Mouse (Mus musculus) hindlimb bud, embryonic 11.5 days (tissue): ENCODE results near the gene Thy1.
A peak's percentile ranks its signal among the peaks of the same experiment; 100 is the strongest.

Experiments used
- DNase-seq: peaks from one replicate; pipeline ENCODE4 v3.0.0-alpha.2; 2012; ENCODE audit warnings: low read depth, low spot score; ENCODE audit errors: extremely low spot score

Gene Thy1

DNA sequence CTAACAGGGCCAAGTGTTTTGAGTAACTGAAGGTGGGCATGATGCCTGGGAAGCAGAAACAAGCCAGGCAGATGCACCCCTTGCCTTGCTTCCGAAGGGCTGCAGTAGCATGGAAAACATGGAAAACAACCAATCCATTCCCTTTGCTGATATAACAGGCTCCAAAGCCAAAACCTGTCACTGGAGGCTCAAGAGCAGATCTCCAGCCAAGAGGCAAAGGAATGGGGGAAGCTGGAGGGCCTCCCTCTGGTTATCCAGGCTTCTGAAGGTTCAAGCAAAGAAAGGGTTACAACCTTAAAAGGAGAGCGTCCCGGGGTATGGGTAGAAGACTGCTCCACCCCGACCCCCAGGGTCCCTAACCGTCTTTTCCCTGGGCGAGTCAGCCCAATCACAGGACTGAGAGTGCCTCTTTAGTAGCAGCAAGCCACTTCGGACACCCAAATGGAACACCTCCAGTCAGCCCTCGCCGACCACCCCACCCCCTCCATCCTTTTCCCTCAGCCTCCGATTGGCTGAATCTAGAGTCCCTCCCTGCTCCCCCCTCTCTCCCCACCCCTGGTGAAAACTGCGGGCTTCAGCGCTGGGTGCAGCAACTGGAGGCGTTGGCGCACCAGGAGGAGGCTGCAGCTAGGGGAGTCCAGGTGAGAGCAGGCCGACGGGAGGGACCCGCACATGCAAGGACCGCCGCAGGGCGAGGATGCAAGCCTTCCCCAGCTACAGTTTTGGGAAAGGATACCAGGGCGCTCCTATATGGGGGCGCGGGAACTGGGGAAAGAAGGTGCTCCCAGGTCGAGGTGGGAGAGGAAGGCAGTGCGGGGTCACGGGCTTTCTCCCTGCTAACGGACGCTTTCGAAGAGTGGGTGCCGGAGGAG is at the start of gene Thy1:
Gene Thy1 (plus strand): TSS at position 549 of the 872 bp plus-strand sequence.
- peak; percentile 8 for DNase-seq

DNA sequence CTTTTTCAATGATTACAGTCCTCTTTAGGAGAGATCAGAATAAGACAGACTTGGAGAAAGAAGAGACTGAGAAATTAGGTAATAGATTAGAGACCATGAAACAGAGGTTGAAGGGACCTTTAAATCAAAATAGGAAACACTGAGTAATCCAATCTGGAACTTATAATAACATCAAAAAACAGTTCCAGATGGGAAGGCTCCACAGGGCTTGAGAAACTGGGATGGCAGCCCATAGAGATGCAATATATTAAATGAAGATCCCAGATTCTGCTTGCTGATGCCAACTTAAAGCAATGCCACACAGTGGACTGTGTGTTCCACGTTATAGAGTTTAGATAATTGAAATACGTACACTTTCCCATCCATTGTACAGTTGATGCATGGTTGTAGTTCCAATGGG is 45.5 kb upstream of the Thy1 start:
- DNase-seq, result no peak

DNA sequence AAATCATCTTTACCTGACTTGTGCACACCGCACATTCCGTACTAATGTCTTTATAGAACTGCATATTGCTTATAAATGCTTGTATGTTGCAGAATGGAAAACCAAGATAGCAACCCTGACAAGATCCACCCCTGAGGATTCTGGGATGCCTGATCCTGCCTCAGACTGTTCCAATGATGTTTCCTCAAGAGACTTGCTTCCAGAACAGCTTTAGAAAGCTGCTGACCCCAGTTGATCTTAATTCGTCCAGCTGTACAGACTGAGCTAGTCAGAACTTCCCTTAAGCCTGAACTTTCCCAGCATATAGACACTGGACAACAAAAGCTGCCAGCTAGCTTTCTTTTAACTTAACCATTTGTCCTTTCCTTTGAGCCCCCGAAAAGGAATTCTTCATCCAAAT is 44.3 kb upstream of the Thy1 start:
- DNase-seq, result no peak

GRCm38 (mm10) chr9:44004362-44004761 is 38.8 kb upstream of the Thy1 start:
- no peak for DNase-seq

- DNase-seq, result no peak
Measured at GRCm38 (mm10) chr9:44005305-44005704, 37.9 kb upstream of the Thy1 start.

- no peak for DNase-seq
Measured at GRCm38 (mm10) chr9:44007323-44007722, 35.9 kb upstream of the Thy1 start.

DNA sequence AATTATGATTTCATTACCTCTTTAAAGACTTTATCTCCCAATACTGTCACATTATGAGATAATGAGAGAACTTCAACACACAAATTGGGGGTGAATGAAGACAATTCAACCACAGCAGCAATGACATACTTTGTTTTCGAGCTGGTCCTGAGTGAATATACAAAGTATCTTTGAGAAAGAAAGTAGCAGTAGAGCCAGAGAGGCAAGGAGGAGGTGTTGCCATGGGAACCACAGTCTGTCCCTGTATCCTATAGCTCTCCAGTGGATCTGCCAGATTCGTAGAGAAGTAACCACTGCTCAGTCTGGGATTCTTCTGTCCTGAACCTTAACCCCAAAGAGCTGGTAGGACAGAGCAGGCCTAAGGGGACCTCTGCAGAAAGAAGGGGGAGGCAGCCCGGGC is 35.2 kb upstream of the Thy1 start:
- no peak for DNase-seq

DNA sequence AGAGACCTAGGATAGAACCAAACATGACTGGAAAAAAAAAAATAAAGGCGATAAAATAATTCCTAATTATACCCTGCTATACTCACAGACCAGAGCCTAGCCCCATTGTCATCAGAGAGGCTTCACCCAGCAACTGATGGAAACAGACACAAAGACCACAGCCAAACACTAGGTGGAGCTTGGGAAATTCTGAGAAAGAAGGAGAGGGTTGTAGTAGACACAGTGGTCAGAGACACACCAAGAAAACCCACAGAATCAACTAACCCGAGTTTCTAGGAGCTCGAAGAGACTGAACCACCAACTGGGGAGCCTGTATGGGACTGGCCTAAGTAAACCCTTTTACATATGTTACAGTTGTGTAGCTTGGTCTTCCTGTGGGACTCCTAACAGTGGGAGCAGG is 32.3 kb upstream of the Thy1 start:
- DNase-seq, result no peak

DNA sequence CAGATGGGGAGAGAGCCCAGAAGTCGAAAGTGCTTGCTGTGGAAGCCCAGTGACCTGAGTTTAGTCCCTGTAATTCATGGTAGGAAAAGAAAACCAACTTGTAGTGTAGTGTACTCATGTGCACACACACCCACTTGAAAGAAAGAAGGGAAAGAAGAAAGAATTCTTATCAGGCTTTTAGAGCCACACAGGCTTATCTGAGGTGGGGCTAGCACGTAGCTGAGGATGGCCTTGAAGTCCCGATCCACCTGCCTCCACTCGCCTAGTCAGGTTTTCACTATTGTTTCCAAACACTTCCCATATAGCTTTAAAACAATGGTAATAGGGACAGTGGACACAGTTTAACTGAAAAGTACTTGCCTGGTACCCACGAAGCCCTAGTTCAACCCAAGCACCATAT is 31.5 kb upstream of the Thy1 start:
- no peak for DNase-seq

DNA sequence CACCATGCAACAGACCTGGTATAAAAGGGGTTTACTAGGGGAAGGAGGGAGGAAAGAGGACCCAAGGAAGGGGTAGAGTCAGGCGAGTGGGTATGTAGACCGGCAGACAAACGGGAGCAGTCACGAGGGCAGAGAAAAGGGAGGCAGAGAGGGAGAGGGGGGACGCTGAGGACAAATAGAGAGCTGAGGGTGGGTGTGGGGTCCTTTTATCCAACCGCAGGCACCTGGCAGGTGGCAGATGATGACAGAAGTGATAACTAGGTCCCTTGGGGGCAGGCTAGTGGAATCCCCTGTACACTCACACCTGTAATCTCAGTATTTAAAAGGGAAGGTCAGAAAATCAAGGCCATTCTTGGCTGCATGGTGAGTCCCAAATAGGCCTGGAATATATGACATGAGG is 31.0 kb upstream of the Thy1 start:
- no peak for DNase-seq

DNA sequence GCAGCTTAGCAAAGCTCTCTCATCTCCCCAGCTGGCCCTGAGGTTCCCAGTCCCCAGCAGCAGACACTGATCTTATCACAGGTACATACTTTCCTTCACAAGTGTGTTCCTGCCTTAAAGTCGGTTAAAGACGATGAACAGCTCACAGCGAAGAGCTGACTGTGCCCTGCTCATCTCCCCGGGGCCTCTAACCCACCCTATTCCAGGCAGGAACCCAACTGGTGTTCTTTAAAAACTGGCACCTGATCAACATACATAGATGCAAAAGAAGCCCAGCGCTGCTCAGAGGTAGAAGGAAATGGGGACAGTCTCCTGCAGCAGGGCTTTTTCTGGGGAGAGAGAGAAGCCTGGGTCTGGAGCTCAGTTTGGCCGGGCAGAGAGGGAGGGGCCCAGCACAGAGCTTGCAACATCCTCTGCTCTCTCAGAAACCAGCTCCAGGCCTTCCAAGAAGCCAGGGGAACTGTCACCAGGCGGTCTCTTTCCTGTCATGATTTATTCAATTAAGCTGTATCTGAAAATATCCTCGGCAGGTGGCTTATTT is 30.4 kb upstream of the Thy1 start:
- DNase-seq, result no peak

GRCm38 (mm10) chr9:44013781-44014180 is 29.4 kb upstream of the Thy1 start:
- no peak for DNase-seq

DNA sequence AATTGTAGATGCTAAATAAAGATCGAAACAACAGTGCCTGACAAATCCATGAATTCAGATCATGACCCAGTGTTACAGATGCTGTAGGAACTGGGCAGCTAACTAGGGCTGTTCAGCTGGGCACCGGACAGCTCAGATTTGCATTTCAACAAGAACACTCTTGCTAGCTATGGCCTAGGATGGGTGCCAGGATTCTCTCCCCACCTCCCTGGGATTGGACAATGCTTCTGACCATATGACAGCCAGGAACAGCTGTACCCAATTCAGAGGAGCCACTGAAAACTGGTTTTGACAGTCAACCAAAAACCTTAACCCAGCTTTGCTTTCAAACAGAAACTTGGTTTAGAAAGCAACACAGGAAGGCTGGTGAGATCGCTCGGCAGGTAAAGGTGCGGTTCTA is 26.9 kb upstream of the Thy1 start:
- DNase-seq, result no peak

DNA sequence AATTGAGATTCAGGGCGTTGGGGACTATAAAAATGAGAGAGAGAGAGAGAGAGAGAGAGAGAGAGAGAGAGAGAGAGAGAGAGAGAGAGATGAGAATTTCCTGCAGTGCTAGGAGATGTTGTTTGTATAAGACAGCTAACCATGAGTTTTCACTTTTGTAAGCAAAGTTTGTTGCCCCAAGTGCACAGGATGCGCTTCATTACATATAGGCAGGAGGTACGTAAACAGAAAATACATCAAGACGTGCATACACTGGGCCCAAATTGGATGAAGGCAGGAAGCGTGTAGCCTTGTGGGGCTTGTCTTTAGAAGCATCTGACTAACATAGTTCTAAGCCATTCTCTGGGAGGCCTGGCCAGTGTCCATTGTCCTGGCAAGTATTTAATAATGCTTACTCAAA is 25.3 kb upstream of the Thy1 start:
- no peak for DNase-seq

- no peak for DNase-seq
Measured at GRCm38 (mm10) chr9:44020001-44020400, 23.2 kb upstream of the Thy1 start.

DNA sequence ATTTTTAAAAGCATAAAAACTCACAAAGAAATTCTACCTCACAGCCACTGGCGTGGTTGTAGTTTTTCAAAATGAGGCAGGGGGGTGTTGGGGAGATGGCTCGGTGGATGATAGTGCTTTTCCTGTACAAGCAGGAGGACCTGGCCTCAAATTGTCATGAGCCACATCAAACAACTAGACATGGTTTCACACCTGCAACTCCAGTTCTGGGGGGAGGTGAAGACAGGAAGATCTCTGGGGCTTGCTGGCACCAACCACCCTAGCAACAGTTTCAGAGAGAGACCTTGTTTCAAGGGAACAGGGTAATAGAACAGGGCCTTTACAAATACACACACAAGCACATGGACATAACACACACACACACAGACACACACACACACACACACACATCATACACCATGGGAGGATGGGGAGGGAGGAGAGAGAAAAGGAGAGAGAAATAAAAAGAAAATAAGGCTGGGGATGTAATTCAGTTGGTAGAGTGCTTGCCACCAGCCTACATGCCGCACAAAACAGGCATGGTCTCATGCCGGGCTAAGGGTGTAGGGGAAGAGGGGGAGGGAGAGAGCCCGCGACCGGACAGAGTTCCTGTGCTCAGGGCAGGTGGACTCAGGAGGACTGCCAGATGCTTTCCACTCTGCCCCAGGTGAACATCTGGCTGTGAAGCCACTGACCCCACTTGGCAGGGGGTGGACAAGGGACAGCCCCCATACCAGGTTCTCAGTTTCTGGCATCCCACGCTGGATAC is 20.9 kb upstream of the Thy1 start:
- no peak for DNase-seq

DNA sequence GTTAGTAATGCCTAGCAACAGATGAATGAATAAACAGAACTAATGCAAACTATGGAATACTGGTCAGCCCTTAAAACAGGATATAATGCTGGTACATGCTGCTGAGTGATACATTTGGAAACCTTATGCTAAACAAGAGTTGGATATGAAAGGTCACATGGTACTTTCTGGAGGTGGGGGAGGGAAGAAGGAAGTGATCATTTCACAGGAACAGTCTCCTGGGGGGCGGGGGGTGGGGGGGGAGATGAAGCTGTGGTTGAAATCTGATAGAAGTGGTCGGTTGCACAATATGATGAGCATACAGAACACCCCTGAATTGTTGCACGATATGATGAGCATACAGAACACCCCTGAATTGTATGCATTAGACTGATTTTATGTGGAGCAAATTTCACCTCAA is 19.1 kb upstream of the Thy1 start:
- DNase-seq, result no peak

- no peak for DNase-seq
Measured at GRCm38 (mm10) chr9:44029580-44030236, 13.5 kb upstream of the Thy1 start.

DNA sequence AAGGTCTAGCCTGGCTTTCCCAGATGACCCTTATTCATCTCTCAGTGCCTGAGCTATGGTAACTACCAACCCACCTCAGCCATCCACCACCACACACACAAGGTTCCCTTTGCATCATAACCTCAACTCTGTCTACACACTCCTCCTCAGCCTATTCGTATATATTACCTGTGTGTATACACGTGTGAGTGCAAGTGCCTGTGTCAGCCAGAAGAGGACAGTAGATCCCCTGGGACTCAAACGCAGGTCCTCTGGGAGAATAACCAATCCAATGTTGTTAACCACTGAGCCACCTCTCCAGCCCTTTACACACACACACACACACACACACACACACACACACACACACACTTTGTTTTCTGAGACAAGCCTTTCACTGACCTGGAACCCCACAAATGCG is 12.5 kb upstream of the Thy1 start:
- DNase-seq, result no peak

GRCm38 (mm10) chr9:44031079-44031478 is 12.1 kb upstream of the Thy1 start:
- DNase-seq, result no peak

- DNase-seq, result no peak
Measured at GRCm38 (mm10) chr9:44031946-44032345, 11.2 kb upstream of the Thy1 start.

- DNase-seq, result no peak
Measured at GRCm38 (mm10) chr9:44033317-44033716, 9.9 kb upstream of the Thy1 start.
